In genomic region chr1:127204817-127205485, GRCm38 (mm10) we compare ENCODE assay signal across 8 mouse cellular contexts. TPM values are rescaled to one million over a fixed set of nuclear protein-coding genes. Genes with fewer than 3 reads are reported as not detected.
DNase-seq lines count a peak whose midpoint lies in the region; ATAC-seq and TF ChIP-seq lines count a peak whose summit lies in the region.

Mgat5 (plus strand) TSS chr1:127205015.

- H3K4me1 ChIP-seq in heart, embryonic 15.5 days (replicated peaks): peaks cover 10% of the 10 kb centered on the region
- peaks cover 0 to 5% of the 10 kb centered on the region in 2 experiments; a peak in 1 of 4 replicates for H3K4me1 ChIP-seq in liver, embryonic 14.5 days (replicated peaks; ENCODE audit: control insufficient read depth in 2 of 2, insufficient read depth in 2 of 2, low read length in 1 of 2)
- H3K4me1 ChIP-seq in neural tube, embryonic 11.5 days (ENCODE audit: control insufficient read depth, insufficient read depth, low read length): no peaks in the 10 kb centered on the region
- H3K4me1 ChIP-seq in stomach, postnatal 0 days (replicated peaks; ENCODE audit: control insufficient read depth, insufficient read depth): peaks cover 3% of the 10 kb centered on the region; the same call in 1 of the 2 replicates

- peak within 1 kb of the TSS; percentile 97 for H3K27ac ChIP-seq in heart, embryonic 15.5 days
- H3K27ac ChIP-seq in liver, embryonic 14.5 days: no peak within 1 kb of the TSS
- peak within 1 kb of the TSS; percentile 90 for H3K27ac ChIP-seq in neural tube, embryonic 11.5 days (ENCODE audit: low read depth, low read length)
- peak within 1 kb of the TSS; percentile 93 for H3K27ac ChIP-seq in stomach, postnatal 0 days (replicated peaks)

- H3K4me2 ChIP-seq in heart, embryonic 15.5 days: peak within 1 kb of the TSS; percentile 90
- H3K4me2 ChIP-seq in liver, embryonic 14.5 days (ENCODE audit: low read depth): peak within 1 kb of the TSS; percentile 84
- peak within 1 kb of the TSS; percentile 95 for H3K4me2 ChIP-seq in neural tube, embryonic 11.5 days (ENCODE audit: low read depth)
- peak within 1 kb of the TSS; percentile 99 for H3K4me2 ChIP-seq in stomach, postnatal 0 days (replicated peaks; ENCODE audit: low read depth)

- DNase-seq in c-Kit-negative CD71-positive TER-119-positive erythroid progenitor cells, embryonic 14.5 days (ENCODE audit: low read depth, low spot score): peak; percentile 31
- peak; percentile 81 for DNase-seq in fibroblast of lung, adult 2 months (ENCODE audit: low read depth)
- DNase-seq in kidney, postnatal 25 days: peak; percentile 92 to 96
- peak; percentile 65 to 72 (median 69) for DNase-seq in liver, embryonic 14.5 days (ENCODE audit: low read depth in 3 of 3, low spot score in 3 of 3)
- DNase-seq in neural tube, embryonic 11.5 days (ENCODE audit: low spot score): peak; percentile 92
- peak; percentile 92 for DNase-seq in stomach, postnatal 0 days (ENCODE audit: low spot score)

- no peaks in the 10 kb centered on the region for H3K36me3 ChIP-seq in heart, embryonic 15.5 days
- no peaks in the 10 kb centered on the region for H3K36me3 ChIP-seq in liver, embryonic 14.5 days (replicated peaks; ENCODE audit: control insufficient read depth, insufficient read depth, low read depth)
- H3K36me3 ChIP-seq in neural tube, embryonic 11.5 days (ENCODE audit: control insufficient read depth, insufficient read depth, low read length): no peaks in the 10 kb centered on the region
- no peaks in the 10 kb centered on the region for H3K36me3 ChIP-seq in stomach, postnatal 0 days (ENCODE audit: control insufficient read depth, insufficient read depth, low read length)

- TF ChIP-seq CTCF in liver, embryonic 14.5 days (IDR thresholded peaks at IDR 0.05; ENCODE audit: low read depth): peak; percentile 22; the same call in 1 of the 2 replicates
- peak; percentile 55 for TF ChIP-seq CTCF in stomach, postnatal 0 days (IDR thresholded peaks at IDR 0.05; ENCODE audit: low read depth)

- H3K9ac ChIP-seq in heart, embryonic 15.5 days: peak within 1 kb of the TSS; percentile 76
- H3K9ac ChIP-seq in liver, embryonic 14.5 days (replicated peaks): peak within 1 kb of the TSS; percentile 59
- H3K9ac ChIP-seq in neural tube, embryonic 11.5 days (ENCODE audit: low read length): peak within 1 kb of the TSS; percentile 74
- H3K9ac ChIP-seq in stomach, postnatal 0 days (ENCODE audit: low read length): peak within 1 kb of the TSS; percentile 73

- under 1% methylated on average over 51 of the region's 51 CpGs for whole genome bisulfite sequencing in heart, embryonic 15.5 days
- WGBS in liver, embryonic 14.5 days (ENCODE audit: insufficient replicate concordance): under 1% methylated on average over 51 of the region's 51 CpGs
- under 1% methylated on average over 51 of the region's 51 CpGs for WGBS in neural tube, embryonic 11.5 days
- under 1% methylated on average over 51 of the region's 51 CpGs for WGBS in stomach, postnatal 0 days

- no peak for TF ChIP-seq EP300 in liver, embryonic 14.5 days (IDR thresholded peaks at IDR 0.05; ENCODE audit: low read depth)
- no peak for TF ChIP-seq EP300 in stomach, postnatal 0 days (optimal IDR thresholded peaks at IDR 0.05)

- H3K4me3 ChIP-seq in heart, embryonic 15.5 days: peak within 1 kb of the TSS; percentile 85
- H3K4me3 ChIP-seq in liver, embryonic 14.5 days (ENCODE audit: insufficient read depth in 1 of 2, low read depth in 2 of 2, low read length in 2 of 2): peak within 1 kb of the TSS; percentile 66 to 76
- H3K4me3 ChIP-seq in neural tube, embryonic 11.5 days (ENCODE audit: low read depth, low read length): peak within 1 kb of the TSS; percentile 83
- H3K4me3 ChIP-seq in stomach, postnatal 0 days (ENCODE audit: low read depth, low read length): peak within 1 kb of the TSS; percentile 72

- peak; percentile 81 for ATAC-seq in CD4-positive, CD25-positive, alpha-beta regulatory T cell, adult 4 months
- ATAC-seq in heart, embryonic 15.5 days (replicated peaks; ENCODE audit: insufficient number of reproducible peaks, insufficient read depth, low FRiP score, low read depth): peak; percentile 89
- peak; percentile 88 for ATAC-seq in liver, embryonic 14.5 days (ENCODE audit: insufficient read depth)
- peak; percentile 85 for ATAC-seq in neural tube, embryonic 11.5 days (ENCODE audit: insufficient read depth, low FRiP score, low TSS enrichment)
- ATAC-seq in stomach, postnatal 0 days (ENCODE audit: low FRiP score, low TSS enrichment): peak; percentile 94

- no peaks in the 10 kb centered on the region for H3K9me3 ChIP-seq in heart, embryonic 15.5 days (replicated peaks)
- H3K9me3 ChIP-seq in liver, embryonic 14.5 days (ENCODE audit: control insufficient read depth, low read length): no peaks in the 10 kb centered on the region
- no peaks in the 10 kb centered on the region for H3K9me3 ChIP-seq in neural tube, embryonic 11.5 days (ENCODE audit: control insufficient read depth, low read length)
- H3K9me3 ChIP-seq in stomach, postnatal 0 days (ENCODE audit: control insufficient read depth, low read length): no peaks in the 10 kb centered on the region

- H3K27me3 ChIP-seq in heart, embryonic 15.5 days: no peaks in the 10 kb centered on the region
- no peaks in the 10 kb centered on the region for H3K27me3 ChIP-seq in liver, embryonic 14.5 days (ENCODE audit: control insufficient read depth, insufficient read depth, low read length)
- H3K27me3 ChIP-seq in neural tube, embryonic 11.5 days (ENCODE audit: control insufficient read depth, insufficient read depth, low read length): no peaks in the 10 kb centered on the region
- no peaks in the 10 kb centered on the region for H3K27me3 ChIP-seq in stomach, postnatal 0 days (ENCODE audit: control insufficient read depth, insufficient read depth, low read length)

RNA-seq across cellular contexts. Expression of gene Mgat5, which starts in this region (rescaled TPM):
- polyA plus RNA-seq in CD4-positive, CD25-positive, alpha-beta regulatory T cell, adult 4 months (2017; shearing (Covaris generic)): 10 to 100 TPM; 14.3 to 21.6 TPM
- polyA plus RNA-seq in heart, embryonic 15.5 days (2015; fragmentation: Nextera tagmentation; extraction: Ambion mirVana): 3.7 and 5.2 TPM in 2 replicates
- 0.56 and 0.67 TPM in 2 replicates for polyA plus RNA-seq in liver, embryonic 14.5 days (2012; rRNA removed)
- 0.54 and 0.62 TPM in 2 replicates for polyA plus RNA-seq in liver, embryonic 14.5 days (2014; fragmentation: Nextera tagmentation; extraction: Ambion mirVana)
- 7.2 and 7.6 TPM in 2 replicates for polyA plus RNA-seq in neural tube, embryonic 11.5 days (2014; fragmentation: Nextera tagmentation; extraction: Ambion mirVana)
- polyA plus RNA-seq in stomach, postnatal 0 days (2015; fragmentation: Nextera tagmentation; extraction: Ambion mirVana): 2.0 and 2.2 TPM in 2 replicates

Comparison
In these comparisons a context has a peak if more than half of its experiments do, and no peak if none do; other contexts are left out.
1. Peak in DNase-seq, ATAC-seq, H3K4me3 ChIP-seq, H3K9ac ChIP-seq and H3K4me2 ChIP-seq in liver, embryonic 14.5 days; RNA of the gene not detected or under 1 TPM.
2. DNase-seq: peak in every context shown above with its lines; median percentile 94 in kidney, postnatal 25 days; 92 in neural tube, embryonic 11.5 days; 92 in stomach, postnatal 0 days; 81 in fibroblast of lung, adult 2 months; 69 in liver, embryonic 14.5 days; 31 in c-Kit-negative CD71-positive TER-119-positive erythroid progenitor cells, embryonic 14.5 days.